Mouse (Mus musculus) bone marrow, adult 2 months (tissue): ENCODE measurements around the gene Zfp687.

ENCODE experiments used
- CTCF ChIP-seq: fragments of 200-500 bp; IDR thresholded peaks from 2 replicates; pipeline ENCODE4 v1.5.1; 2011; ENCODE audit warnings: low read length, control low read depth; ENCODE audit not compliant: control insufficient read depth, insufficient read depth
- POLR2A ChIP-seq: fragments of 200-500 bp; IDR thresholded peaks from 2 replicates; pipeline ENCODE4 v1.6.1; 2011; ENCODE audit warnings: low read depth, mild to moderate bottlenecking, control low read depth, low read length, borderline replicate concordance; ENCODE audit not compliant: control insufficient read depth

- TF ChIP-seq POLR2A: no peak
- TF ChIP-seq CTCF: no peak
Measured at GRCm38 (mm10) chr3:95024551-95024950, 9.3 kb upstream of the Zfp687 start.
